Mouse (Mus musculus): ENCODE data around the gene Npff.

DNA sequence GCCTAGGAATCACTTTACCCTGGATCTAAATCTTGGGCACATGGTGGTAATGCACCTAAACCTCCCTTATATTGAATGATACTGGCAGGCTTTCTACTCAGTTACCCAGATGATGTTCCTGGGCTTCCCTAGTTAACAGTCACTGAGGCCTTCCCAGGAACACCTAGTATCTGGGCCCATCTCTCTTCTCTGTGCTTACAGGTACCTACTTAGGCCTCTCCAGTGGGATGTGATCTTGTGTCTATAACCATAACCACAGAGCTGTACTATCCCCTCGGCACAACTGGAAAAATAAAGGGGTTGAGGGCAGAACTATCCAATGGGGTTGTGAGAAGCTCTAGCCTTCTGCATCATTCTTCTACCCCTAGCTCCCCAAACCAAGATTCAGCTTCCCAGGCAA, 17.9 kb downstream of the Npff start:
- peak; percentile 52 for TF ChIP-seq POLR2AphosphoS2 (IDR thresholded peaks at IDR 0.05; ENCODE audit: insufficient read length, low read depth)
- no peak for TF ChIP-seq POLR2A (IDR thresholded peaks at IDR 0.05; ENCODE audit: insufficient read length, low read depth)
